Mouse (Mus musculus): ENCODE data around the gene Tcte1. TPM values are rescaled to one million over a fixed set of nuclear protein-coding genes. Genes with fewer than 3 reads are reported as not detected.
A peak's percentile ranks its signal among the peaks of the same experiment; 100 is the strongest.

Tcte1 gene
- total RNA-seq, 2 experiments from 2014 or later = not detected

- peak; percentile 95 to 96 for DNase-seq (ENCODE audit: low spot score in 2 of 2)
These were observed 40.7 kb downstream of the Tcte1 start, which contains the start of gene Slc35b2 for GRCm38 (mm10) chr17:45563655-45564530. Gene Slc35b2, plus strand, starts transcription at chr17:45563874.

- DNase-seq (ENCODE audit: low spot score in 2 of 2) = no peak
These were observed 41.4 kb downstream of the Tcte1 start for GRCm38 (mm10) chr17:45564531-45565084.

- DNase-seq (ENCODE audit: low spot score in 2 of 2) = no peak
These were observed 41.9 kb downstream of the Tcte1 start for GRCm38 (mm10) chr17:45565103-45565502.

GRCm38 (mm10) chr17:45566031-45566359 is 42.8 kb downstream of the Tcte1 start:
- no peak for DNase-seq (ENCODE audit: low spot score in 2 of 2)

- DNase-seq (ENCODE audit: low spot score in 2 of 2) = no peak
These were observed 43.3 kb downstream of the Tcte1 start for GRCm38 (mm10) chr17:45566360-45567161.

GRCm38 (mm10) chr17:45567162-45567601 is 43.9 kb downstream of the Tcte1 start:
- DNase-seq (ENCODE audit: low spot score in 2 of 2) = no peak

- DNase-seq (ENCODE audit: low spot score in 2 of 2) = no peak
These were observed 45.8 kb downstream of the Tcte1 start for GRCm38 (mm10) chr17:45568990-45569389.

GRCm38 (mm10) chr17:45569999-45570398 is 46.8 kb downstream of the Tcte1 start:
- DNase-seq (ENCODE audit: low spot score in 2 of 2) = no peak

- peak; percentile 75 to 77 for DNase-seq (ENCODE audit: low spot score in 2 of 2)
These were observed 49.2 kb downstream of the Tcte1 start for GRCm38 (mm10) chr17:45572103-45573086.

GRCm38 (mm10) chr17:45573087-45573779 is 50.0 kb downstream of the Tcte1 start, which contains the start of gene Hsp90ab1:
Gene Hsp90ab1, minus strand, starts transcription at chr17:45573271.
- peak; percentile 99 for DNase-seq (ENCODE audit: low spot score in 2 of 2)

GRCm38 (mm10) chr17:45573780-45574123 is 50.5 kb downstream of the Tcte1 start:
- DNase-seq (ENCODE audit: low spot score in 2 of 2) = peak; percentile 98

- DNase-seq (ENCODE audit: low spot score in 2 of 2) = peak; percentile 64 to 74
These were observed 51.0 kb downstream of the Tcte1 start for GRCm38 (mm10) chr17:45574129-45574761.

- no peak for DNase-seq (ENCODE audit: low spot score in 2 of 2)
These were observed 52.1 kb downstream of the Tcte1 start for GRCm38 (mm10) chr17:45575123-45575897.

- DNase-seq (ENCODE audit: low spot score in 2 of 2) = no peak
These were observed 55.0 kb downstream of the Tcte1 start for GRCm38 (mm10) chr17:45578242-45578641.

GRCm38 (mm10) chr17:45578843-45579242 is 55.6 kb downstream of the Tcte1 start:
- no peak for DNase-seq (ENCODE audit: low spot score in 2 of 2)

GRCm38 (mm10) chr17:45579554-45579953 is 56.3 kb downstream of the Tcte1 start:
- no peak for DNase-seq (ENCODE audit: low spot score in 2 of 2)

- no peak for DNase-seq (ENCODE audit: low spot score in 2 of 2)
These were observed 57.8 kb downstream of the Tcte1 start for GRCm38 (mm10) chr17:45580958-45581477.

- peak; percentile 61 to 65 for DNase-seq (ENCODE audit: low spot score in 2 of 2)
These were observed 58.3 kb downstream of the Tcte1 start for GRCm38 (mm10) chr17:45581567-45581983.
